Mouse (Mus musculus) heart, embryonic 13.5 days (tissue): ENCODE measurements around the gene Tmem82. TPM values are rescaled to one million over a fixed set of nuclear protein-coding genes. Genes with fewer than 3 reads are reported as not detected.

Experiments
- ATAC-seq: fragments of 200-750 bp; cut with Nextera tagmentation; 2 replicates; pipeline ENCODE4 v1.8.0; 2017; ENCODE audit warnings: moderate TSS enrichment; ENCODE audit not compliant: insufficient number of reproducible peaks, low FRiP score, low TSS enrichment; ENCODE audit errors: extremely low read depth
- H3K27ac ChIP-seq: fragments of 300-500 bp; sonication (generic); replicated peaks from 2 replicates; pipeline ENCODE4 v1.5.1; 2015; ENCODE audit warnings: moderate library complexity, mild to moderate bottlenecking, inconsistent platforms
- H3K27me3 ChIP-seq: fragments of 300-500 bp; sonication (generic); replicated peaks from 2 replicates; pipeline ENCODE4 v1.6.1; 2015; ENCODE audit warnings: mild to moderate bottlenecking, inconsistent platforms
- H3K36me3 ChIP-seq: fragments of 300-500 bp; sonication (generic); 2 replicates; pipeline ENCODE4 v1.6.1; 2015; ENCODE audit warnings: mild to moderate bottlenecking, inconsistent platforms
- H3K4me1 ChIP-seq: fragments of 300-500 bp; sonication (generic); 2 replicates; pipeline ENCODE4 v1.6.1; 2015; ENCODE audit warnings: inconsistent platforms
- H3K4me2 ChIP-seq: fragments of 300-500 bp; sonication (generic); 2 replicates; pipeline ENCODE4 v1.6.1; 2015; ENCODE audit warnings: inconsistent platforms, mild to moderate bottlenecking, moderate library complexity
- H3K4me3 ChIP-seq: fragments of 300-500 bp; sonication (generic); 2 replicates; pipeline ENCODE4 v1.5.1; 2015; ENCODE audit warnings: moderate library complexity, mild to moderate bottlenecking, inconsistent platforms
- H3K9ac ChIP-seq: fragments of 300-500 bp; sonication (generic); 2 replicates; pipeline ENCODE4 v1.6.1; 2015; ENCODE audit warnings: inconsistent platforms, mild to moderate bottlenecking, moderate library complexity
- H3K9me3 ChIP-seq: fragments of 300-500 bp; sonication (generic); 2 replicates; pipeline ENCODE4 v1.6.1; 2016; ENCODE audit warnings: inconsistent platforms
- WGBS: fragments of 180-500 bp; shearing (Covaris S2); methylation state at CpG from one replicate; pipeline ENCODE4 v1.1.7; 2015; ENCODE audit warnings: mixed read lengths; 5-methylcytosine and 5-hydroxymethylcytosine counted together
- polyA plus RNA-seq: library from polyadenylated mRNA; unstranded; fragments of >200 nt; fragmentation: Nextera tagmentation; extraction: Ambion mirVana; gene quantifications from 2 replicates; pipeline ENCODE4 v1.2.1, GENCODE M21; 2015

Gene Tmem82
- polyA plus RNA-seq, 1 experiment from 2014 or later, result 0.44 TPM

- Histone ChIP-seq H3K4me1 (peaks cover 34% of the 10 kb centered on the region), H3K36me3 (peaks cover 80% of the 10 kb centered on the region), H3K4me3 (no peak overlapping the region), H3K4me2 (no peak overlapping the region), H3K27me3 (no peaks in the 10 kb centered on the region), H3K9me3 (no peaks in the 10 kb centered on the region), H3K27ac (no peak overlapping the region), H3K9ac (no peak overlapping the region)
- no peak for ATAC-seq
- WGBS, result 71% methylated on average over 11 of the region's 11 CpGs
Measured at GRCm38 (mm10) chr4:141639474-141639873, 21.0 kb upstream of the Tmem82 start.

GRCm38 (mm10) chr4:141636693-141637092 lies 18.3 kb upstream of the Tmem82 start:
- no peak overlapping the region for H3K4me3 ChIP-seq
- no peaks in the 10 kb centered on the region for H3K9me3 ChIP-seq
- no peak overlapping the region for H3K4me2 ChIP-seq
- H3K27ac ChIP-seq, result no peak overlapping the region
- no peak for ATAC-seq
- 92% methylated on average over 5 of the region's 5 CpGs for WGBS
- peaks cover 97% of the 10 kb centered on the region for H3K36me3 ChIP-seq
- no peaks in the 10 kb centered on the region for H3K27me3 ChIP-seq
- H3K4me1 ChIP-seq, result peaks cover 9% of the 10 kb centered on the region
- no peak overlapping the region for H3K9ac ChIP-seq

GRCm38 (mm10) chr4:141635991-141636390 lies 17.6 kb upstream of the Tmem82 start:
- Histone ChIP-seq H3K4me2 (no peak overlapping the region), H3K36me3 (peaks cover 97% of the 10 kb centered on the region), H3K27ac (no peak overlapping the region), H3K4me1 (peaks cover 5% of the 10 kb centered on the region; the same call in 1 of the 2 replicates), H3K9me3 (no peaks in the 10 kb centered on the region), H3K27me3 (no peaks in the 10 kb centered on the region), H3K4me3 (no peak overlapping the region), H3K9ac (no peak overlapping the region)
- no peak for ATAC-seq
- 78% methylated on average over 9 of the region's 9 CpGs for WGBS

GRCm38 (mm10) chr4:141632111-141632873 lies 13.9 kb upstream of the Tmem82 start:
- H3K36me3 ChIP-seq, result peaks cover 99% of the 10 kb centered on the region
- H3K4me2 ChIP-seq, result no peak overlapping the region
- 82% methylated on average over 21 of the region's 21 CpGs for whole genome bisulfite sequencing

GRCm38 (mm10) chr4:141631250-141631649 lies 12.8 kb upstream of the Tmem82 start:
- ATAC-seq, result no peak
- no peak overlapping the region for H3K27ac ChIP-seq
- peaks cover 15% of the 10 kb centered on the region for H3K4me1 ChIP-seq
- no peak overlapping the region for H3K9ac ChIP-seq
- H3K4me2 ChIP-seq, result no peak overlapping the region
- H3K27me3 ChIP-seq, result no peaks in the 10 kb centered on the region
- 91% methylated on average over 20 of the region's 20 CpGs for WGBS
- H3K9me3 ChIP-seq, result no peaks in the 10 kb centered on the region
- H3K36me3 ChIP-seq, result peaks cover 99% of the 10 kb centered on the region
- no peak overlapping the region for H3K4me3 ChIP-seq

More at GRCm38 (mm10) chr4:141632111-141632873, 13.9 kb upstream of the Tmem82 start:
- Histone ChIP-seq H3K9ac (no peak overlapping the region), H3K4me3 (no peak overlapping the region), H3K27me3 (no peaks in the 10 kb centered on the region), H3K27ac (no peak overlapping the region), H3K9me3 (no peaks in the 10 kb centered on the region), H3K4me1 (peaks cover 15% of the 10 kb centered on the region)
- ATAC-seq, result no peak

- Histone ChIP-seq H3K36me3 (peaks cover 99% of the 10 kb centered on the region), H3K9me3 (no peaks in the 10 kb centered on the region), H3K27ac (no peak overlapping the region), H3K9ac (no peak overlapping the region), H3K27me3 (no peaks in the 10 kb centered on the region), H3K4me1 (peaks cover 15% of the 10 kb centered on the region), H3K4me2 (no peak overlapping the region), H3K4me3 (no peak overlapping the region)
- 86% methylated on average over 11 of the region's 11 CpGs for WGBS
- no peak for ATAC-seq
Measured at GRCm38 (mm10) chr4:141630021-141630420, 11.6 kb upstream of the Tmem82 start.

GRCm38 (mm10) chr4:141628661-141629060 lies 10.2 kb upstream of the Tmem82 start:
- no peak overlapping the region for H3K4me3 ChIP-seq
- 68% methylated on average over 14 of the region's 14 CpGs for WGBS
- no peak overlapping the region for H3K27ac ChIP-seq
- H3K9me3 ChIP-seq, result no peaks in the 10 kb centered on the region
- peaks cover 97% of the 10 kb centered on the region for H3K36me3 ChIP-seq
- no peak overlapping the region for H3K4me2 ChIP-seq
- H3K4me1 ChIP-seq, result peaks cover 18% of the 10 kb centered on the region
- ATAC-seq, result no peak
- H3K27me3 ChIP-seq, result no peaks in the 10 kb centered on the region
- no peak overlapping the region; the same call in 1 of the 2 replicates for H3K9ac ChIP-seq

GRCm38 (mm10) chr4:141627502-141627901 lies 9.1 kb upstream of the Tmem82 start:
- no peak overlapping the region for H3K4me2 ChIP-seq
- H3K9ac ChIP-seq, result no peak overlapping the region
- 60% methylated on average over 5 of the region's 5 CpGs for WGBS
- peaks cover 86% of the 10 kb centered on the region for H3K36me3 ChIP-seq
- peak overlapping the region; percentile 32; the same call in 1 of the 2 replicates for H3K27ac ChIP-seq
- no peaks in the 10 kb centered on the region for H3K9me3 ChIP-seq
- no peak for ATAC-seq
- no peak overlapping the region for H3K4me3 ChIP-seq
- peaks cover 25% of the 10 kb centered on the region for H3K4me1 ChIP-seq
- H3K27me3 ChIP-seq, result no peaks in the 10 kb centered on the region

- no peak overlapping the region for H3K4me3 ChIP-seq
- 85% methylated on average over 16 of the region's 16 CpGs for WGBS
- H3K27ac ChIP-seq, result no peak overlapping the region
- H3K27me3 ChIP-seq, result no peaks in the 10 kb centered on the region
- H3K4me1 ChIP-seq, result peaks cover 25% of the 10 kb centered on the region
- no peaks in the 10 kb centered on the region for H3K9me3 ChIP-seq
- no peak overlapping the region for H3K9ac ChIP-seq
- ATAC-seq, result no peak
- H3K36me3 ChIP-seq, result peaks cover 71% of the 10 kb centered on the region
- no peak overlapping the region for H3K4me2 ChIP-seq
Measured at GRCm38 (mm10) chr4:141625774-141626550, 7.5 kb upstream of the Tmem82 start.

GRCm38 (mm10) chr4:141624983-141625773 lies 6.7 kb upstream of the Tmem82 start:
- Histone ChIP-seq H3K9me3 (no peaks in the 10 kb centered on the region), H3K4me2 (no peak overlapping the region), H3K27ac (no peak overlapping the region), H3K36me3 (peaks cover 63% of the 10 kb centered on the region), H3K4me3 (no peak overlapping the region), H3K9ac (no peak overlapping the region), H3K27me3 (no peaks in the 10 kb centered on the region), H3K4me1 (peaks cover 25% of the 10 kb centered on the region)
- no peak for ATAC-seq
- WGBS, result 73% methylated on average over 19 of the region's 19 CpGs

GRCm38 (mm10) chr4:141624134-141624533 lies 5.7 kb upstream of the Tmem82 start:
- peaks cover 25% of the 10 kb centered on the region for H3K4me1 ChIP-seq
- peak overlapping the region; percentile 65 for H3K27ac ChIP-seq
- H3K27me3 ChIP-seq, result no peaks in the 10 kb centered on the region
- peaks cover 53% of the 10 kb centered on the region for H3K36me3 ChIP-seq
- no peak overlapping the region for H3K4me3 ChIP-seq
- no peak overlapping the region for H3K9ac ChIP-seq
- WGBS, result 86% methylated on average over 8 of the region's 8 CpGs
- no peak overlapping the region for H3K4me2 ChIP-seq
- no peak for ATAC-seq
- no peaks in the 10 kb centered on the region for H3K9me3 ChIP-seq
